Comparison of ENCODE assay signal across 8 mouse cellular contexts in the genomic region with DNA sequence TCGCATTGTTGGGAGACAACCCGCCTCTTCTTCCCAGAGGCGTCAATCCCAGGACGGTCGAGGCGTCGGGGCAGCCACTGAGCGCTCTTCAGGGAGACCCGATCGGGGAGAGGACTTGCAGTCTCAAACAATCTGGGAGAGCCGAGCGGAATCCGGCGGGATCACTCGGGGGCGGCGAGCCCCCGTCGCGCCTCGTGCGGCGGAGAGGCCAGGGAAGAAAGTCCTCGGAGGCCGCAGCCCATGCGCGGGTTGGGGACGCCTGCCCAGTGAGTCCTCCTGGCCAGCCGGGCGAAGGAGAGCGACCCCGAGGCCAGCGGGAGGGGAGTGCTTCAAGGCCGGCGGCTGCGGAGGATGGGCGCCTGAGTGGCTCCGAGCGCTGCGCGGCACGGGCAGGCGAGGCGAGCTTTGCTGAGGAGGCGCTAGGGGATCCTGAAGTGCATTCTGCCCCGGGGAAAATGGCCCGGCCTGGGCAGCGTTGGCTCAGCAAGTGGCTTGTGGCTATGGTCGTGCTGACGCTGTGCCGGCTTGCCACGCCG. TPM values are rescaled to one million over a fixed set of nuclear protein-coding genes. Genes with fewer than 3 reads are reported as not detected.
DNase-seq lines count a peak whose midpoint lies in the region; ATAC-seq and TF ChIP-seq lines count a peak whose summit lies in the region.

No protein-coding gene starts in this region.

- no peak for ATAC-seq in CD4-positive, CD25-positive, alpha-beta regulatory T cell, adult 4 months
- ATAC-seq in kidney, embryonic 14.5 days (ENCODE audit: low FRiP score, low TSS enrichment): no peak

- no peak overlapping the region for H3K27ac ChIP-seq in cerebellum, adult 2 months (ENCODE audit: insufficient read depth, low read length)
- H3K27ac ChIP-seq in kidney, embryonic 14.5 days (ENCODE audit: low read depth, low read length): peak overlapping the region; percentile 83; the same call in 1 of the 2 replicates

- no peak for TF ChIP-seq POLR2A in cerebellum, adult 2 months (IDR thresholded peaks at IDR 0.05; ENCODE audit: borderline replicate concordance, insufficient read depth, low read length)

- no peak for TF ChIP-seq CTCF in cerebellum, adult 2 months (IDR thresholded peaks at IDR 0.05; ENCODE audit: borderline replicate concordance, insufficient read depth, low read depth, low read length)

- intact Hi-C loops in gastrocnemius, postnatal 14 days (cut with DNase I; ENCODE audit: low total_unique reads): loop anchor here (10.0 kb wide), 2 partner anchors 218 to 518 kb away; no protein-coding TSS in a partner anchor

- H3K9ac ChIP-seq in kidney, embryonic 14.5 days (ENCODE audit: low read depth, low read length): peak overlapping the region; percentile 93

- peak; percentile 40 for DNase-seq in CD4-positive, CD25-positive, alpha-beta regulatory T cell, adult 2 months (ENCODE audit: low read depth, low spot score)
- peak; percentile 10 for DNase-seq in 416B (ENCODE audit: low read depth)
- DNase-seq in cerebellum, adult 2 months: peak; percentile 17 to 47
- DNase-seq in gastrocnemius, postnatal 14 days: peak; percentile 48
- peak; percentile 51 to 62 for DNase-seq in lung, postnatal 4 days
- DNase-seq in thymus, postnatal 14 days: peak; percentile 29

- WGBS in cerebellum, adult 2 months: 5% methylated on average over 51 of the region's 53 CpGs
- 31% methylated on average over 53 of the region's 53 CpGs for WGBS in kidney, embryonic 14.5 days

- no peaks in the 10 kb centered on the region for H3K27me3 ChIP-seq in cerebellum, adult 2 months (ENCODE audit: control insufficient read depth, insufficient read depth, low read length)
- H3K27me3 ChIP-seq in kidney, embryonic 14.5 days (ENCODE audit: control insufficient read depth, insufficient read depth, low read length): no peaks in the 10 kb centered on the region

- H3K4me3 ChIP-seq in cerebellum, adult 2 months (replicated peaks; ENCODE audit: insufficient read depth, low read depth, low read length): peak overlapping the region; percentile 64
- peak overlapping the region; percentile 70 for H3K4me3 ChIP-seq in kidney, embryonic 14.5 days (ENCODE audit: low read length)

- no peaks in the 10 kb centered on the region for H3K9me3 ChIP-seq in kidney, embryonic 14.5 days (ENCODE audit: control insufficient read depth, low read length)

- H3K4me2 ChIP-seq in kidney, embryonic 14.5 days (replicated peaks; ENCODE audit: low read depth, low read length): peak overlapping the region; percentile 68

- H3K36me3 ChIP-seq in kidney, embryonic 14.5 days (ENCODE audit: control insufficient read depth, insufficient read depth, low read length): no peaks in the 10 kb centered on the region

- H3K4me1 ChIP-seq in cerebellum, adult 2 months (ENCODE audit: control insufficient read depth, insufficient read depth, low read length): no peaks in the 10 kb centered on the region
- peaks cover 8% of the 10 kb centered on the region; the same call in 1 of the 2 replicates for H3K4me1 ChIP-seq in kidney, embryonic 14.5 days (ENCODE audit: control insufficient read depth, insufficient read depth, low read length)

RNA-seq across cellular contexts. Expression of gene Efnb1, which starts 0.6 kb away (rescaled TPM):
- polyA plus RNA-seq in CD4-positive, CD25-positive, alpha-beta regulatory T cell, adult 4 months (2017; shearing (Covaris generic)): under 1 TPM; 0.18 to 0.32 TPM
- 4.6 and 5.3 TPM in 2 replicates for polyA plus RNA-seq in cerebellum, adult 2 months (2012; rRNA removed)
- 1 to 10 TPM; 8.4 to 9.8 TPM for total RNA-seq in gastrocnemius, postnatal 14 days (2021)
- 45.0 and 59.4 TPM in 2 replicates for polyA plus RNA-seq in kidney, embryonic 14.5 days (2014; fragmentation: Nextera tagmentation; extraction: Ambion mirVana)
